Mouse (Mus musculus) liver, embryonic 14.5 days (tissue): Measurements from ENCODE around the gene Agtpbp1. TPM values are rescaled to one million over a fixed set of nuclear protein-coding genes. Genes with fewer than 3 reads are reported as not detected.

Experiments used
- ATAC-seq: fragments of 200-750 bp; cut with Nextera tagmentation; 2 replicates; pipeline ENCODE4 v1.8.0; 2017; ENCODE audit warnings: moderate number of reproducible peaks, mild to moderate bottlenecking, moderate library complexity; ENCODE audit not compliant: insufficient read depth
- DNase-seq, 3 experiments: peaks; one replicate each; pipeline ENCODE4 v3.0.0-alpha.2; 2012 to 2013; ENCODE audit warnings: low read depth in 3 of 3, low spot score in 3 of 3
- H3K27ac ChIP-seq: fragments of 300-500 bp; sonication (generic); 2 replicates; pipeline ENCODE4 v1.5.1; 2014; ENCODE audit warnings: moderate library complexity, mild to moderate bottlenecking, control low read depth, inconsistent platforms
- H3K27me3 ChIP-seq: fragments of 300-500 bp; sonication (generic); 2 replicates; pipeline ENCODE4 v1.6.1; 2014; ENCODE audit warnings: mild to moderate bottlenecking, low read length, moderate library complexity; ENCODE audit not compliant: control insufficient read depth, insufficient read depth
- H3K36me3 ChIP-seq: fragments of 300-500 bp; sonication (generic); replicated peaks from 2 replicates; pipeline ENCODE4 v1.6.1; 2014; ENCODE audit warnings: low read depth; ENCODE audit not compliant: control insufficient read depth, insufficient read depth
- H3K4me1 ChIP-seq, 2 experiments: fragments of 200-500 bp in 1 of 2; fragments of 300-500 bp in 1 of 2; sonication (generic) in 1 of 2; replicated peaks; 2 replicates each; pipeline ENCODE4 v1.6.1; 2012 to 2014; ENCODE audit warnings: antibody characterized with exemption in 1 of 2, inconsistent platforms in 1 of 2, low read length in 1 of 2; ENCODE audit not compliant: control insufficient read depth in 2 of 2, insufficient read depth in 2 of 2
- H3K4me2 ChIP-seq: fragments of 300-500 bp; sonication (generic); 2 replicates; pipeline ENCODE4 v1.6.1; 2014; ENCODE audit warnings: low read depth, mild to moderate bottlenecking, control low read depth, moderate library complexity
- H3K4me3 ChIP-seq, 2 experiments: fragments of 200-500 bp in 1 of 2; fragments of 300-500 bp in 1 of 2; sonication (generic) in 1 of 2; 2 replicates each; pipeline ENCODE4 v1.5.1; 2012 to 2014; ENCODE audit warnings: low read depth in 2 of 2, low read length in 2 of 2, mild to moderate bottlenecking in 2 of 2, control low read depth in 1 of 2, inconsistent platforms in 1 of 2, moderate library complexity in 1 of 2; ENCODE audit not compliant: insufficient read depth in 1 of 2
- H3K9ac ChIP-seq: fragments of 300-500 bp; sonication (generic); replicated peaks from 2 replicates; pipeline ENCODE4 v1.6.1; 2014; ENCODE audit warnings: mild to moderate bottlenecking, control low read depth, moderate library complexity
- H3K9me3 ChIP-seq: fragments of 300-500 bp; sonication (generic); 2 replicates; pipeline ENCODE4 v1.6.1; 2016; ENCODE audit warnings: low read length, mixed read lengths; ENCODE audit not compliant: control insufficient read depth
- CTCF ChIP-seq: IDR thresholded peaks from 2 replicates; pipeline ENCODE4 v1.5.1; 2016; ENCODE audit warnings: antibody characterized with exemption, low read depth, control low read depth
- EP300 ChIP-seq: IDR thresholded peaks from 2 replicates; pipeline ENCODE4 v1.6.1; 2016; ENCODE audit warnings: antibody characterized with exemption, low read depth
- WGBS: fragments of 180-500 bp; shearing (Covaris S2); extraction: QIAGEN DNeasy Blood & Tissue Kit; methylation state at CpG from one replicate; pipeline ENCODE4 v1.1.7; 2014; ENCODE audit not compliant: insufficient replicate concordance; 5-methylcytosine and 5-hydroxymethylcytosine counted together
- polyA plus RNA-seq, 2 experiments: library from polyadenylated mRNA; depleted of rRNA in 1 of 2; stranded (reverse) in 1 of 2; unstranded in 1 of 2; fragments of >200 nt; fragmentation: Nextera tagmentation in 1 of 2; extraction: Ambion mirVana in 1 of 2; gene quantifications; 2 replicates each; pipeline versions ENCODE4 v1.2.1 to v1.2.3; 2012 to 2014

Gene Agtpbp1
- polyA plus RNA-seq, 2 experiments = 4.8 to 10.3 TPM

- no peaks in the 10 kb centered on the region for H3K9me3 ChIP-seq
- TF ChIP-seq CTCF = no peak
- TF ChIP-seq EP300 = no peak
- no peak for ATAC-seq
Measured at GRCm38 (mm10) chr13:59412672-59413071, 172.4 kb downstream of the Agtpbp1 start.

DNA sequence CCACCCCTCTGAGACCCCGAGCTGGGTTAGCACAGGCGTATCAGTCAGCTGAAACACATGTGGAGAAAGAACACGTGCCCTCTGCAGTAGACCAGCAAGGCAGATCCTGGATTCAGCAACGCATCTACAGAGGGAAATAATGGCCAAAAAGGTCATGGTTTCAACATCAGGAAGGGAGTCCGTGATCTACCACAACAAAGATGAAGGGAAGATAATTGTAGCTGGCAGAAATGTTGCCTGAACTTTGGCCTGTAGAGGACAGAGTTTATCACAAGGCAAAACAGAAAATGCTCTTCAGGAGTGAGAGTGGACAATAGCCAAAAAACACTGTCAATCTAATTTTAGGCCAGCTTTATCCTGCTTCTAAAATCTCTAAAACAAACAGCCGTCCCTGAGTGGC, 177.8 kb downstream of the Agtpbp1 start:
- no peak overlapping the region for H3K9ac ChIP-seq
- H3K36me3 ChIP-seq = no peaks in the 10 kb centered on the region
- WGBS = 63% methylated on average over 6 of the region's 6 CpGs
- H3K4me1 ChIP-seq = no peaks in the 10 kb centered on the region
- no peak for ATAC-seq
- H3K27ac ChIP-seq = no peak overlapping the region
- DNase-seq = no peak
- H3K27me3 ChIP-seq = no peaks in the 10 kb centered on the region
- TF ChIP-seq EP300 (no peak), CTCF (no peak)
- no peak overlapping the region for H3K4me2 ChIP-seq
- no peaks in the 10 kb centered on the region for H3K9me3 ChIP-seq
- no peak overlapping the region for H3K4me3 ChIP-seq

More at GRCm38 (mm10) chr13:59412672-59413071, 172.4 kb downstream of the Agtpbp1 start:
- Histone ChIP-seq H3K9ac (no peak overlapping the region), H3K4me3 (no peak overlapping the region), H3K4me1 (no peaks in the 10 kb centered on the region), H3K27me3 (no peaks in the 10 kb centered on the region), H3K27ac (no peak overlapping the region), H3K4me2 (no peak overlapping the region), H3K36me3 (no peaks in the 10 kb centered on the region)
- no peak for DNase-seq
- WGBS = 75% methylated on average over 4 of the region's 4 CpGs

GRCm38 (mm10) chr13:59402026-59402775, 182.8 kb downstream of the Agtpbp1 start:
- ATAC-seq (no peak), DNase-seq (no peak)
- H3K4me1 ChIP-seq = no peaks in the 10 kb centered on the region
- no peaks in the 10 kb centered on the region for H3K27me3 ChIP-seq
- H3K36me3 ChIP-seq = no peaks in the 10 kb centered on the region
- H3K9ac ChIP-seq = no peak overlapping the region
- no peak overlapping the region for H3K27ac ChIP-seq
- no peaks in the 10 kb centered on the region for H3K9me3 ChIP-seq
- no peak for TF ChIP-seq CTCF
- no peak overlapping the region for H3K4me3 ChIP-seq
- no peak overlapping the region for H3K4me2 ChIP-seq
- 76% methylated on average over 14 of the region's 14 CpGs for WGBS

DNA sequence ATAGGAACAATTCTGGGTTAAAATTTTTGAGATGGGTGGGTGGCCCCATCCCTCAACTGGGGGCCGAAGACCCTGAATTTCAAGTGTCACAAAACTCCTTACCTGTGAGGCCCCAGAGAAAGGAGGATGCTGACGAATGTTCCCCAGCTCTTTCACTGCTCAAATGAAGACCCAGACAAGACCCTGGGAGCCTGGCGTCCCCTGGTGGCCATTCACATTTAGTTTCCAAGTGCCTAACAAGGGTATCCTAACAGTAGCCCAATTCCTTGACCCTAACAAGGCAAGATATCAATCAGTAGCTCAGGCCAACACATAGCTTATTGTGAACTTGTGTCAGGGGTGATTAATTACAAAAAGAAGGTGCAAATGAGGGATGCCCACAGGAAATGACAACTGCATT, 187.5 kb downstream of the Agtpbp1 start:
- 16% methylated on average over 3 of the region's 3 CpGs for WGBS
- Histone ChIP-seq H3K9ac (no peak overlapping the region), H3K4me1 (no peaks in the 10 kb centered on the region), H3K36me3 (no peaks in the 10 kb centered on the region), H3K9me3 (no peaks in the 10 kb centered on the region), H3K27ac (no peak overlapping the region), H3K4me2 (no peak overlapping the region), H3K27me3 (no peaks in the 10 kb centered on the region), H3K4me3 (no peak overlapping the region)
- TF ChIP-seq EP300 (no peak), CTCF (peak; percentile 65)
- DNase-seq (no peak), ATAC-seq (no peak)

Other genes starting within 250 kb of the Agtpbp1 start
- gene Naa35, start within 50 bp of the Agtpbp1 start, polyA plus RNA-seq (2012; rRNA removed) = 12.0 and 12.6 TPM in 2 replicates
- gene Naa35, start within 50 bp of the Agtpbp1 start, polyA plus RNA-seq (2014; fragmentation: Nextera tagmentation; extraction: Ambion mirVana) = 23.2 and 27.1 TPM in 2 replicates
- gene Golm1, start 90.6 kb upstream of the Agtpbp1 start, polyA plus RNA-seq (2012; rRNA removed) = 19.8 and 25.5 TPM in 2 replicates
- 43.3 and 44.8 TPM in 2 replicates for gene Golm1, start 90.6 kb upstream of the Agtpbp1 start, polyA plus RNA-seq (2014; fragmentation: Nextera tagmentation; extraction: Ambion mirVana)
- not detected in 2 replicates for gene 4921517D22Rik, start 108.9 kb upstream of the Agtpbp1 start, polyA plus RNA-seq (2012; rRNA removed)
- gene 4921517D22Rik, start 108.9 kb upstream of the Agtpbp1 start, polyA plus RNA-seq (2014; fragmentation: Nextera tagmentation; extraction: Ambion mirVana) = not detected in 2 replicates
- 0.01 TPM in 1 of 2 replicates, not detected in the other for gene Spata31d1a, start 125.1 kb upstream of the Agtpbp1 start, polyA plus RNA-seq (2012; rRNA removed)
- gene Spata31d1a, start 125.1 kb upstream of the Agtpbp1 start, polyA plus RNA-seq (2014; fragmentation: Nextera tagmentation; extraction: Ambion mirVana) = not detected in 2 replicates
- gene Spata31d1b, start 127.1 kb upstream of the Agtpbp1 start, polyA plus RNA-seq (2012; rRNA removed) = not detected in 2 replicates
- not detected in 2 replicates for gene Spata31d1b, start 127.1 kb upstream of the Agtpbp1 start, polyA plus RNA-seq (2014; fragmentation: Nextera tagmentation; extraction: Ambion mirVana)
- gene Spata31d1d, start 146.5 kb upstream of the Agtpbp1 start, polyA plus RNA-seq (2012; rRNA removed) = 0.02 TPM in 1 of 2 replicates, not detected in the other
- gene Spata31d1d, start 146.5 kb upstream of the Agtpbp1 start, polyA plus RNA-seq (2014; fragmentation: Nextera tagmentation; extraction: Ambion mirVana) = 0.03 TPM in 1 of 2 replicates, not detected in the other
- 0.02 and 0.03 TPM in 2 replicates for gene 1700014D04Rik, start 161.5 kb upstream of the Agtpbp1 start, polyA plus RNA-seq (2012; rRNA removed)
- gene 1700014D04Rik, start 161.5 kb upstream of the Agtpbp1 start, polyA plus RNA-seq (2014; fragmentation: Nextera tagmentation; extraction: Ambion mirVana) = 0.03 and 0.33 TPM in 2 replicates
- 120 and 138 TPM in 2 replicates for gene Isca1, start 184.6 kb upstream of the Agtpbp1 start, polyA plus RNA-seq (2012; rRNA removed)
- gene Isca1, start 184.6 kb upstream of the Agtpbp1 start, polyA plus RNA-seq (2014; fragmentation: Nextera tagmentation; extraction: Ambion mirVana) = 252 and 281 TPM in 2 replicates
- gene Gm49354, start 197.0 kb upstream of the Agtpbp1 start, polyA plus RNA-seq (2012; rRNA removed) = 0.35 TPM in 1 of 2 replicates, not detected in the other
- not detected in 2 replicates for gene Gm49354, start 197.0 kb upstream of the Agtpbp1 start, polyA plus RNA-seq (2014; fragmentation: Nextera tagmentation; extraction: Ambion mirVana)
- gene Tut7, start 237.9 kb upstream of the Agtpbp1 start, polyA plus RNA-seq (2012; rRNA removed) = 21.7 and 40.3 TPM in 2 replicates
- 45.3 and 47.0 TPM in 2 replicates for gene Tut7, start 237.9 kb upstream of the Agtpbp1 start, polyA plus RNA-seq (2014; fragmentation: Nextera tagmentation; extraction: Ambion mirVana)